Mouse (Mus musculus): ENCODE data around the gene Gm4858. TPM values are rescaled to one million over a fixed set of nuclear protein-coding genes. Genes with fewer than 3 reads are reported as not detected.
"Not testable (repeated sequence)": the region's sequence is repeated elsewhere in the genome, so short reads cannot be mapped to it uniquely, and the experiment has no call there.

Gm4858 gene
- not detected in 2 replicates for polyA plus RNA-seq (2015; fragmentation: Nextera tagmentation; extraction: Ambion mirVana)

GRCm38 (mm10) chr3:93068523-93068922, at the start of gene Gm4858:
Gene Gm4858, plus strand, starts transcription at chr3:93068823.
- not testable (repeated sequence) for H3K4me3 ChIP-seq (ENCODE audit: low read depth, low read length); H3K27me3 ChIP-seq (ENCODE audit: insufficient read depth, low read length); H3K9ac ChIP-seq (replicated peaks); H3K27ac ChIP-seq (ENCODE audit: low read depth); H3K36me3 ChIP-seq (replicated peaks; ENCODE audit: insufficient read depth, low read length); DNase-seq; H3K4me1 ChIP-seq (ENCODE audit: insufficient read depth); H3K4me2 ChIP-seq (ENCODE audit: low read depth, low read length); ATAC-seq; H3K9me3 ChIP-seq (ENCODE audit: low read length)

DNA sequence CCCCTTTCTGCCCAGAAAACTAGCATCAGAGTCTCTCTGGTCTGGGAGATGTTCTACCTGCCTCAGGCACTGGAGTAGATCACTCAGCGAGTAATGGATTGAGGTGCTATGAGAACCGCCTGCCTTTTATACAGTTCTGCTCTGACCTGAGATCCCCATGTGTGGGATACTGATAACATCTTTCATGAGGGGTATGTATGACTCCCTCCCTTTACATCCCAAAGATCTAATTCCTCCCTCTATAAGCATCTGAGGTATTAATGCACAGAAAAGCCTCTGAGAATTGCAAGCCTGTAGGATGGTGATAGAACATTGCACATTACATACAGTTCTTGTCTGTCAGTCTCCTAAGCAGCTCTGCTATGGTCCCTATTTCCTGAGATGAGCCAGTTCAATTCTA, 49.7 kb upstream of the Gm4858 start, which contains the start of gene Lce1m:
Gene Lce1m (minus strand): TSS at position 101 of the 400 bp plus-strand sequence.
- Histone ChIP-seq H3K9me3 (ENCODE audit: low read length) (no peaks in the 10 kb centered on the region), H3K36me3 (replicated peaks; ENCODE audit: insufficient read depth, low read length) (no peaks in the 10 kb centered on the region), H3K4me2 (ENCODE audit: low read depth, low read length) (no peak within 1 kb of the TSS), H3K27ac (ENCODE audit: low read depth) (no peak within 1 kb of the TSS), H3K4me1 (ENCODE audit: insufficient read depth) (no peaks in the 10 kb centered on the region), H3K4me3 (ENCODE audit: low read depth, low read length) (no peak within 1 kb of the TSS), H3K27me3 (ENCODE audit: insufficient read depth, low read length) (no peaks in the 10 kb centered on the region), H3K9ac (replicated peaks) (no peak within 1 kb of the TSS)
- 78% methylated on average over 2 of the region's 2 CpGs for WGBS (ENCODE audit: insufficient replicate concordance)
- TF ChIP-seq EP300 (IDR thresholded peaks at IDR 0.05; ENCODE audit: low read depth) (no peak), CTCF (IDR thresholded peaks at IDR 0.05; ENCODE audit: low read depth) (no peak)
- ATAC-seq = no peak
- DNase-seq = no peak

DNA sequence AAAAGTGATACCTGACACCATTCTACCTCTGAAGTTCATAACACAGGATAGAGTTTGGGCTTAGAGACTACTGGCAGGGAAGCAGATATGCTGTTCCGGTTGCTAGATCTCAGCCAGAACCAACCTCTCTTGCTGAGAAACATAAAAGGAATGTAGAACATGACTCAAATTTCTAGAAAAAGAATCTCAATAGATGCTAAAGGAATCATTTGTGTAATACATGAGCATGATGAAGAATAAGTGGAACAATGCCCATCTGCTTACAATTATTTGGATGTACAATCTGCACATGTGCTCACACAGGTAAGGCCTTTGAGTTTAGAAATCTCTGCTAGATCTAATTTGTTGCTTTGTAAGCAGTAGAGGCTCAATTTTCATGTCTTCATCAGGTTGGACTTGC, 47.5 kb upstream of the Gm4858 start:
- H3K36me3 ChIP-seq (replicated peaks; ENCODE audit: insufficient read depth, low read length) = no peaks in the 10 kb centered on the region
- no peaks in the 10 kb centered on the region for H3K4me1 ChIP-seq (ENCODE audit: insufficient read depth)
- ATAC-seq (no peak), DNase-seq (no peak)
- H3K9ac ChIP-seq (replicated peaks) = no peak overlapping the region
- WGBS (ENCODE audit: insufficient replicate concordance) = 85% methylated on average over 1 of the region's 1 CpGs
- no peak overlapping the region for H3K4me2 ChIP-seq (ENCODE audit: low read depth, low read length)
- H3K27me3 ChIP-seq (ENCODE audit: insufficient read depth, low read length) = no peaks in the 10 kb centered on the region
- no peaks in the 10 kb centered on the region for H3K9me3 ChIP-seq (ENCODE audit: low read length)
- no peak overlapping the region for H3K4me3 ChIP-seq (ENCODE audit: low read depth, low read length)
- no peak overlapping the region for H3K27ac ChIP-seq (ENCODE audit: low read depth)
- TF ChIP-seq CTCF (IDR thresholded peaks at IDR 0.05; ENCODE audit: low read depth) (no peak), EP300 (IDR thresholded peaks at IDR 0.05; ENCODE audit: low read depth) (no peak)

DNA sequence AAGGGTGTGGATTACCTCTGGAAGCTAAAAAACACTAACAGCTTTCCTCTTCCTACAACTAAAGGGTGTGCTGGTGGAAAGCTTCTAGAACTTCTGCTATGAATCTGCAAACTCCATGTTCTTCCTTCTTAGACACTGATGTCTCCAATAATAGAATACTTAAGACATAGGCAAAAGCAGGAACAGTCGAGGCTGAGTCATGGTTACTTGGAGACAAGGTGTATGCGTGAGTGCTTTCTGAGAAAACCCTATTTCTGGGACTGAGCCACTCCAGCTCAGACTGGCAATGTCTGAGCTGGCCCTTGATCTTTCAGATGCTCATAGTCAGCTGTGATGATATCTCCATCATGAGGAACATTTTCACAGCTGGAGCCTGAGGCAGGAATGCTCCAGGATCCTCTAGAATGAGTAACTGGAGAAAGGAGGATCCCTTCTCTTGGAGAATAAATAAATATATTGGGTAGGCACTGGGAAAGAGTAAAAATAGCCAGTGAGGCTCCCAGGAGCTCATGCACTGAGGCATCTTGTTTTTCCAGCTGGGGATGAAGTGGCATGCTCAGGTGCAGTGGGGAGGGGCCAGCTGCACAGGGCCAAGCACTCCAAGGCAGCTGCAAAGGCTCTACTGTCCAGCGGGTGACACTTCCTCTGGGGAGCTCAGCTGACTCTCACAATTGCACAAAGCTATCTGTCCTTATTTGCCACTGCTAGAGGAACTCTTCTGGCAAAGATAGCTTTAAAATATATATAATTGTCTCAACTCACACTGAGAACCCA, 45.0 kb upstream of the Gm4858 start:
- Histone ChIP-seq H3K27me3 (ENCODE audit: insufficient read depth, low read length) (no peaks in the 10 kb centered on the region), H3K9ac (replicated peaks) (no peak overlapping the region), H3K4me3 (ENCODE audit: low read depth, low read length) (no peak overlapping the region), H3K27ac (ENCODE audit: low read depth) (no peak overlapping the region), H3K9me3 (ENCODE audit: low read length) (no peaks in the 10 kb centered on the region), H3K4me1 (ENCODE audit: insufficient read depth) (no peaks in the 10 kb centered on the region), H3K36me3 (replicated peaks; ENCODE audit: insufficient read depth, low read length) (no peaks in the 10 kb centered on the region), H3K4me2 (ENCODE audit: low read depth, low read length) (no peak overlapping the region)
- WGBS (ENCODE audit: insufficient replicate concordance) = 68% methylated on average over 3 of the region's 3 CpGs
- TF ChIP-seq EP300 (IDR thresholded peaks at IDR 0.05; ENCODE audit: low read depth) (no peak), CTCF (IDR thresholded peaks at IDR 0.05; ENCODE audit: low read depth) (no peak)
- DNase-seq = no peak
- ATAC-seq = no peak

DNA sequence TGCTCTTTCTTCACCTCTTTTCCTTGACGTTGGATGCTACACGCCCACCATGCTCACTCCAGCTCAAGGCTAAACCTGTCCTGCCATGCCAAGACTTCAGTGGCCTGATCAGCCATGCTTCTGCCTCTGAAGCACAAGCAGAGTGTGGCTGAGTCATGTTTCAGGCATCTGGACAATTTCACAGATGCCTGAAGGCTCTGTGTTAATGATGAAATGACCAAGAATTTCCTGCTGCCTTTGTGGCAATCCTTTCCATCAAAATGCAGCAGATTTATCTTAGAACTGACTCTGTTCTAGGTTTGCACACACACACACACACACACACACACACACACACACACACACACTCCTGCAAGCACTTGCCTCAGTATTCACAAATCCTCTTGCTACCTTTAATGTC, 43.1 kb upstream of the Gm4858 start:
- Histone ChIP-seq H3K36me3 (replicated peaks; ENCODE audit: insufficient read depth, low read length) (no peaks in the 10 kb centered on the region), H3K9ac (replicated peaks) (no peak overlapping the region), H3K4me2 (ENCODE audit: low read depth, low read length) (no peak overlapping the region), H3K27ac (ENCODE audit: low read depth) (no peak overlapping the region), H3K27me3 (ENCODE audit: insufficient read depth, low read length) (no peaks in the 10 kb centered on the region), H3K4me1 (ENCODE audit: insufficient read depth) (no peaks in the 10 kb centered on the region), H3K4me3 (ENCODE audit: low read depth, low read length) (no peak overlapping the region), H3K9me3 (ENCODE audit: low read length) (no peaks in the 10 kb centered on the region)
- ATAC-seq (no peak), DNase-seq (no peak)
- TF ChIP-seq EP300 (IDR thresholded peaks at IDR 0.05; ENCODE audit: low read depth) = no peak
- TF ChIP-seq CTCF (IDR thresholded peaks at IDR 0.05; ENCODE audit: low read depth) = no peak
- 72% methylated on average over 2 of the region's 2 CpGs for WGBS (ENCODE audit: insufficient replicate concordance)

DNA sequence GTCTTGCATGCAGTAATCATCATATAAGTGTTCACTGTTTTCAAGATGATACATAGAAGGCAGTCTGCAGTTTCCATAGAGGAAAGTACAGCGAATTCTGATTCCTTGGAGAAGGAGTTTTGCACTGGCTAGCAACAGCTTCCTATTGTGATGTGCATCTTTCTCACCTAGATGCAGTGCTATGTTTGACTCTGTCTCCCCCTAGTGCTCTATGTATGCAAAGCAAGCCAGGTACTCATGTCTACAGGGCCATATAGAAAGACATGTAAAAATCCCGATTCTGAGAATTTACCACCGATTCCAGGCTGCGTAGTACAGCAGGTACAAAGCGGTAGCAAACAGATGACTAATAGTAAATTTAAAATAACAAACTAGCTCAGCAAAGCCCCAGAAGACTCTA, 37.2 kb upstream of the Gm4858 start:
- no peak for DNase-seq
- 49% methylated on average over 5 of the region's 5 CpGs for WGBS (ENCODE audit: insufficient replicate concordance)
- no peak overlapping the region for H3K27ac ChIP-seq (ENCODE audit: low read depth)
- no peak overlapping the region for H3K4me2 ChIP-seq (ENCODE audit: low read depth, low read length)
- no peak for ATAC-seq
- no peaks in the 10 kb centered on the region for H3K9me3 ChIP-seq (ENCODE audit: low read length)
- H3K4me3 ChIP-seq (ENCODE audit: low read depth, low read length) = no peak overlapping the region
- no peaks in the 10 kb centered on the region for H3K4me1 ChIP-seq (ENCODE audit: insufficient read depth)
- H3K27me3 ChIP-seq (ENCODE audit: insufficient read depth, low read length) = no peaks in the 10 kb centered on the region
- no peak overlapping the region for H3K9ac ChIP-seq (replicated peaks)
- TF ChIP-seq CTCF (IDR thresholded peaks at IDR 0.05; ENCODE audit: low read depth) = peak; percentile 74
- TF ChIP-seq EP300 (IDR thresholded peaks at IDR 0.05; ENCODE audit: low read depth) = no peak
- H3K36me3 ChIP-seq (replicated peaks; ENCODE audit: insufficient read depth, low read length) = no peaks in the 10 kb centered on the region
